Mouse (Mus musculus) urinary bladder, postnatal 10 days (tissue): Measurements from ENCODE around the gene Ftsj3.
"Not testable (repeated sequence)": the region's sequence is repeated elsewhere in the genome, so short reads cannot be mapped to it uniquely, and the experiment has no call there.

Experiments used
- DNase-seq: peaks from one replicate; pipeline ENCODE4 v3.0.0; 2022; ENCODE audit warnings: low spot score

Gene Ftsj3

GRCm38 (mm10) chr11:106201337-106202122, 54.3 kb downstream of the Ftsj3 start:
- DNase-seq = no peak

DNA sequence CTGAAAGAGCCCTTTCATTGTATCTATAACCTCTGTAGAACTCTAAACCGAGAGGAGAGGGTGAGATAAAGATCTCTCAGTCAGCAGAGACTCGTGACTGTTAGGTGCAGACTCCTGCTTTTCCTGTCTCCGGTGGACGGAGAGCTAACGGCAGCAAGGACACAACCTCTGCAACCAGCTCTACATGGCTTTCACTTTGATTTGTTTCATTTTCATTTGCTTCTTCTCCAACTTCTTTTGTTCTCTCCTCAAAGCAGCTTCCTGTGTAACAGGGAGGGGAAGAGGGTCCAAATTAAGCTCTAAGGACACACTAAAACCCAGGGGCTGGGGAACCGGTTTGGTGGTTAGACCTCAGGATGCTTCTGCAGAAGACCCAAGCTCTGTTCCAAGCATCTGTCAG, 55.1 kb downstream of the Ftsj3 start:
- DNase-seq = no peak

DNA sequence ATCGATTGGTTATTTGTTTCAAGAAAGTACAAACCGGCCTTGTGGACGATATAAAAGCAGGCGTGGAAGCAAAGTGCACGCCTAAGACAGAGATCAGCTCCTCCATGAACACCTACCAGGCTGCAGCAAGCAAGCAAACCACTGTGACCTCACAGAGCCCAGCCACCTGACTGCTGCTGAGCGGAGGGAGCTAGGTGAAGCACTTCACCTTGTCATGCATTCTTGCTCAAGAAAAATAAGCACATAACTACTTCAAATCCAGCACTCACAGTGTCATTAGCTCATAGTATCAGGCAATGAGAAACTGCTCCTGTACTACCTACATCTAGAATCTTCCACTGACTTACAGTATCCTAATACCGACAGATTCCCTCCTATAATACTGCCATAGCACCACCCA, 55.9 kb downstream of the Ftsj3 start:
- not testable (repeated sequence) for DNase-seq
